Mouse (Mus musculus) intestine, embryonic 15.5 days (tissue): ENCODE results near the gene Etl4. TPM values are rescaled to one million over a fixed set of nuclear protein-coding genes. Genes with fewer than 3 reads are reported as not detected.
"Not testable (repeated sequence)": the region's sequence is repeated elsewhere in the genome, so short reads cannot be mapped to it uniquely, and the experiment has no call there.

Experiments used
- ATAC-seq: fragments of 200-750 bp; cut with Nextera tagmentation; 2 replicates; pipeline ENCODE4 v1.8.0; 2017; ENCODE audit warnings: moderate TSS enrichment, moderate library complexity
- H3K27ac ChIP-seq: fragments of 300-500 bp; sonication (generic); 2 replicates; pipeline ENCODE4 v1.5.1; 2015; ENCODE audit warnings: mild to moderate bottlenecking, inconsistent platforms
- H3K27me3 ChIP-seq: fragments of 300-500 bp; sonication (generic); replicated peaks from 2 replicates; pipeline ENCODE4 v1.6.1; 2015; ENCODE audit warnings: inconsistent platforms
- H3K36me3 ChIP-seq: fragments of 300-500 bp; sonication (generic); 2 replicates; pipeline ENCODE4 v1.6.1; 2015; ENCODE audit warnings: inconsistent platforms
- H3K4me1 ChIP-seq: fragments of 300-500 bp; sonication (generic); replicated peaks from 2 replicates; pipeline ENCODE4 v1.6.1; 2015; ENCODE audit warnings: inconsistent platforms
- H3K4me2 ChIP-seq: fragments of 300-500 bp; sonication (generic); replicated peaks from 2 replicates; pipeline ENCODE4 v1.6.1; 2015; ENCODE audit warnings: mild to moderate bottlenecking, inconsistent platforms
- H3K4me3 ChIP-seq: fragments of 300-500 bp; sonication (generic); replicated peaks from 2 replicates; pipeline ENCODE4 v1.5.1; 2015; ENCODE audit warnings: inconsistent platforms
- H3K9ac ChIP-seq: fragments of 300-500 bp; sonication (generic); 2 replicates; pipeline ENCODE4 v1.6.1; 2015; ENCODE audit warnings: inconsistent platforms
- H3K9me3 ChIP-seq: fragments of 300-500 bp; sonication (generic); 2 replicates; pipeline ENCODE4 v1.6.1; 2016; ENCODE audit warnings: inconsistent platforms
- WGBS: fragments of 180-500 bp; shearing (Covaris S2); methylation state at CpG from one replicate; pipeline ENCODE4 v1.1.7; 2015; 5-methylcytosine and 5-hydroxymethylcytosine counted together
- polyA plus RNA-seq: library from polyadenylated mRNA; unstranded; fragments of >200 nt; fragmentation: Nextera tagmentation; extraction: Ambion mirVana; gene quantifications from 2 replicates; pipeline ENCODE4 v1.2.1, GENCODE M21; 2015

Gene Etl4
- polyA plus RNA-seq, 1 experiment from 2014 or later = 32.8 TPM

DNA sequence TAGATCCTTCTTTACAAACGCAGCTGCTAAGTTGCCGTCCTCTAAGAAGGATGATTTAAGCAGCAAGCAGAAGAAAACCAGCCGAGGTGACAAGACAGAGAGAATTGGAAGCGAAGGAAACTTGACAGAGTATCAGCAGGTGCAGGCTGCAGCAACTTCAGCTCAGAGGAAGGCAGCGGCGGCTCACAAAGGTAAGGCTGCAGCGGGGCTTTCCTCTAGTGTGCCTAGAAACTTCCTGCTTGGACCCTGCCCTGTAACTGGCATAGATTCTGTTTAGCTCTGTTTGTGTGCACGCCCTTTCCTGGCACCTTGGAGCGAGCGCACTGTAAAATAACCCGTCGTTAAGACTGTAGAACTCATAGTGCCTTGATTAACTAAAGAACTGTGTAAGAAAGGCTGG, 430.3 kb downstream of the Etl4 start:
- Histone ChIP-seq H3K4me3 (peak overlapping the region; percentile 19; the same call in 1 of the 2 replicates), H3K27ac (no peak overlapping the region), H3K4me1 (0 out of 2 replicates have a peak, but pooled peaks cover 3% of the 10 kb centered on the region), H3K9me3 (no peaks in the 10 kb centered on the region), H3K27me3 (no peaks in the 10 kb centered on the region), H3K9ac (no peak overlapping the region), H3K36me3 (no peaks in the 10 kb centered on the region), H3K4me2 (peak overlapping the region; percentile 48)
- WGBS = 16% methylated on average over 12 of the region's 12 CpGs
- peak; percentile 95 for ATAC-seq

DNA sequence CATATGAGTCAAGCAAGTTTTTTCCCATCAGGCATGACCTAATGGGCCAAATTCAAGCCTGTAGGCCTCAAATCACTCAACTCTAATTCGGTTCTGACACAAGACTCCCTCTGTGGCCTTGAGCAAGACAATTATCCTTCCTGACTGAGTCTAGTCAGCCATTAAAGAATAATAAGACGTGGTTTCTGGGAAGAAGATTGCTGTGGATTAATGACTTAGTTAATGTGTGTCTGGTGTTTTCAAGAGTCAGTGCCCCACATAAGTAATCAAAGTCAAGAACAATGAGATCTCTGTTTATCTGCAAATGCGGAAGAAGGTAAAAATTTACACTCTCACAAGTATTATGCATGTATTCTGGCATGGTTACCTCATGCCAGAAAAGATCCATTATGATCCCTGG, 437.3 kb downstream of the Etl4 start:
- Histone ChIP-seq H3K27ac (no peak overlapping the region), H3K9ac (no peak overlapping the region), H3K4me1 (no peaks in the 10 kb centered on the region), H3K27me3 (no peaks in the 10 kb centered on the region), H3K4me2 (no peak overlapping the region), H3K36me3 (no peaks in the 10 kb centered on the region), H3K4me3 (no peak overlapping the region), H3K9me3 (no peaks in the 10 kb centered on the region)
- 52% methylated on average over 3 of the region's 3 CpGs for WGBS
- no peak for ATAC-seq

GRCm38 (mm10) chr2:20349268-20349667, 439.7 kb downstream of the Etl4 start:
- Histone ChIP-seq H3K4me1 (no peaks in the 10 kb centered on the region), H3K4me3 (no peak overlapping the region), H3K27ac (no peak overlapping the region), H3K9ac (no peak overlapping the region), H3K36me3 (no peaks in the 10 kb centered on the region), H3K27me3 (no peaks in the 10 kb centered on the region), H3K4me2 (no peak overlapping the region), H3K9me3 (no peaks in the 10 kb centered on the region)
- no peak for ATAC-seq
- 66% methylated on average over 5 of the region's 5 CpGs for WGBS

DNA sequence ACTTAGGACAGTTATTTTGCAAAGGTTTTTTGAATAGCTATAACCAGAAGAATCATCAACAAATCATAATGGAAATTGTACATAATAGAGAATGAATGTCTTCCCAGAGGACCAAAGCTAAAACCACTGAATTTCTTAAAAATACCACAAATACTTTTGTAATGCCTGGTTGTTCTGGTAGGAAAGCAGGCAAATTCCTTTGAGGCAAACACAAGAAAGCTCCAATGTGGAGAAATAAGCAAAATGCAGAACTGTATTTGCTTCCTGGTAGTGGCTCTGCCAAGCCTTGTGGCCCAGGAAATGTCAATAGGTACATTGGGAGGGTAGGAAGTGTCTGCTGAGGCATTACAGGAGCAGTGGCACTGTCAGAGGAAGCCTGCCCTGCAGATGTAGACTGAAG, 443.2 kb downstream of the Etl4 start:
- Histone ChIP-seq H3K9ac (no peak overlapping the region), H3K9me3 (no peaks in the 10 kb centered on the region), H3K27ac (no peak overlapping the region), H3K4me3 (no peak overlapping the region), H3K4me1 (no peaks in the 10 kb centered on the region), H3K36me3 (no peaks in the 10 kb centered on the region), H3K4me2 (no peak overlapping the region), H3K27me3 (no peaks in the 10 kb centered on the region)
- ATAC-seq = no peak

- no peak overlapping the region for H3K4me2 ChIP-seq
- H3K9me3 ChIP-seq = no peaks in the 10 kb centered on the region
- ATAC-seq = no peak
- WGBS = 65% methylated on average over 2 of the region's 2 CpGs
- no peak overlapping the region for H3K4me3 ChIP-seq
- no peak overlapping the region for H3K27ac ChIP-seq
- no peaks in the 10 kb centered on the region for H3K36me3 ChIP-seq
- no peak overlapping the region for H3K9ac ChIP-seq
- no peaks in the 10 kb centered on the region for H3K4me1 ChIP-seq
- H3K27me3 ChIP-seq = no peaks in the 10 kb centered on the region
Observed at GRCm38 (mm10) chr2:20377026-20377425, 467.4 kb downstream of the Etl4 start.

DNA sequence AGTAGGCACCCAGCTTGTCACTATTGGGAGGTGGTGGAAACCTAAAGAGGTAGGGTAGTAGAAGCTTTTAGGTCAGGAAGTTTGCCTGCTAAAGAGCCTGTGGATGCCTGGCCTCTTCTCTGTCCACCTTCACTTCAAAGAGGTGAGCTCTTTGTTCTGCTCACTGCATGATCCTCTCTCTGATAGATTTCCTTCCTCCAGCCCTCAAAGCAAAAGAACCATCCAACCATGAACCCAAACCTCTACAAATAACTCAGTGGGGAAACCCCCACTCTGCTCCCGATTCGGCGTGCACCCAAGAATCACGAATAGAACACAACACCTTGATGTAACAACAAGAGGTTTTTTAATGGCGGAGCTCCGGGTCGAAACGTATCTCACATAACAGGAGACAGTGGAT, 471.3 kb downstream of the Etl4 start:
- not testable (repeated sequence) for H3K4me2 ChIP-seq, H3K4me1 ChIP-seq, H3K4me3 ChIP-seq, H3K27ac ChIP-seq, H3K36me3 ChIP-seq, H3K27me3 ChIP-seq, ATAC-seq, H3K9ac ChIP-seq, H3K9me3 ChIP-seq
- WGBS = 93% methylated on average over 4 of the region's 8 CpGs

DNA sequence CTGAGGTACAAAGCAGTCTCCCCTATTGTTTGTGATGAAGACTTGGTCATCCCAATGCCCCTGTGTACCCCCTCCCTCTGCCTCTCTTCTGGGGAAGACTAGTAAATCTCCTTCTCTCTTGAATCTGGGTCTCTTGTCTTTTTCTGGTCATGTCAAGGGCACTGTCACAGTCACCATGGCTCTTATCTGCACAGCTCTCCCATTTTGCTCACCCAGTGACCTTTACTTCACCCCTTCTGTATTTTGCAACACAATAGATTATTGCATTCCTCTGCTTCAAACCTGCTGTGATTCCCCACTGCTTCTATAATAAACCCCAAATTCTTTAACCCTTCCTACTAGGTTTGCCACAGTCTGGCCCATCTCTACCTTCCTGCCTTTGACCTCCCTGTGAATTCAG, 484.5 kb downstream of the Etl4 start:
- Histone ChIP-seq H3K9ac (no peak overlapping the region), H3K4me2 (no peak overlapping the region)
- no peak for ATAC-seq

DNA sequence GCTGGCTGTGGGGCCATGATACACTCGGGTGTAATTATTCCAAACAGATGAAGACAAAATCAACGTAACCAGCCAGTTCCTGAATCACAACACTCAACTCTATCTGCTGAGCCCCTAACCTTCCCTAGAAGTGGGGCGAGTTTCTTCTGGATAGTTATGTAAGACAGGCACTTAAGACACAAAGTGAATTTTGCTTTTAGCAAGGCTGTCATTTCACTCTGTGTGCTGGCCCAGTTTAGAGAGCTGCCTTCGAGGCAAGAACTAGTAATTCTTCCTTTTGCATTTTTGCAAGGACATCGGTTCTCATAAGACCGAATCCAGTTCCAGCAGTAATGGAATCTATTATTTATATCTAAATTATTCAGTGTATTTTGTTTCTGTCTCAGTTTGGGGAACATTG, 487.4 kb downstream of the Etl4 start:
- Histone ChIP-seq H3K4me2 (no peak overlapping the region), H3K9ac (no peak overlapping the region), H3K27me3 (no peaks in the 10 kb centered on the region), H3K36me3 (no peaks in the 10 kb centered on the region), H3K4me3 (no peak overlapping the region), H3K4me1 (no peaks in the 10 kb centered on the region), H3K9me3 (no peaks in the 10 kb centered on the region), H3K27ac (no peak overlapping the region)
- 82% methylated on average over 6 of the region's 6 CpGs for WGBS
- no peak for ATAC-seq

More for the DNA sequence above, 484.5 kb downstream of the Etl4 start:
- Histone ChIP-seq H3K27me3 (no peaks in the 10 kb centered on the region), H3K4me3 (no peak overlapping the region), H3K9me3 (no peaks in the 10 kb centered on the region), H3K4me1 (no peaks in the 10 kb centered on the region), H3K27ac (no peak overlapping the region), H3K36me3 (no peaks in the 10 kb centered on the region)

- H3K4me2 ChIP-seq = no peak overlapping the region
- H3K4me3 ChIP-seq = no peak overlapping the region
- H3K36me3 ChIP-seq = no peaks in the 10 kb centered on the region
- H3K27ac ChIP-seq = no peak overlapping the region
- H3K9me3 ChIP-seq = no peaks in the 10 kb centered on the region
- H3K27me3 ChIP-seq = no peaks in the 10 kb centered on the region
- H3K9ac ChIP-seq = no peak overlapping the region
- no peaks in the 10 kb centered on the region for H3K4me1 ChIP-seq
- no peak for ATAC-seq
- 55% methylated on average over 3 of the region's 3 CpGs for WGBS
Observed at GRCm38 (mm10) chr2:20400556-20400955, 491.0 kb downstream of the Etl4 start.

GRCm38 (mm10) chr2:20404395-20404794, 494.8 kb downstream of the Etl4 start:
- no peaks in the 10 kb centered on the region for H3K27me3 ChIP-seq
- no peaks in the 10 kb centered on the region for H3K4me1 ChIP-seq
- H3K27ac ChIP-seq = no peak overlapping the region
- H3K9me3 ChIP-seq = no peaks in the 10 kb centered on the region
- H3K9ac ChIP-seq = no peak overlapping the region
- no peaks in the 10 kb centered on the region for H3K36me3 ChIP-seq
- no peak overlapping the region for H3K4me2 ChIP-seq
- ATAC-seq = no peak
- H3K4me3 ChIP-seq = no peak overlapping the region
- 32% methylated on average over 1 of the region's 1 CpGs for WGBS

DNA sequence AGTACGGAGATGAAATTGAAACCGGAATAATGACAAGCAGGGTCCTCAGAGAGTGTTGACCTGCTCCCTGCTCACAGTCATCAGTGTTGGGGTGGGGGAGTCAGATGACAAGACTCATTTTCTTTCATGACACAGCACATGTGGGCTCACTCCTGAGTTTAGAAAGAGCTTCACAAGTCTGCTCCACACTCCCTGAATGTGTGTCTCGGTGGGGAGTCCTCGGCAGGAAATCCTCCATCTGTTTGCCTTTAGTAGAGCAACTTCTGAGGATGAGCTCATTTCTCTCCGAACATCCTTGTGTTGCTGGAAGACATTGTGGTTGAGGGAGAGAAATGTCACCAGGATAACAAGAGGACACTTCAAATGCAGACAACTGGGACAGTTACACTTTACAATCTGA, 497.5 kb downstream of the Etl4 start:
- no peaks in the 10 kb centered on the region for H3K9me3 ChIP-seq
- H3K27me3 ChIP-seq = no peaks in the 10 kb centered on the region
- no peaks in the 10 kb centered on the region for H3K4me1 ChIP-seq
- H3K27ac ChIP-seq = no peak overlapping the region
- H3K36me3 ChIP-seq = no peaks in the 10 kb centered on the region
- no peak overlapping the region for H3K4me2 ChIP-seq
- H3K4me3 ChIP-seq = no peak overlapping the region
- H3K9ac ChIP-seq = no peak overlapping the region
- 56% methylated on average over 5 of the region's 5 CpGs for WGBS
- no peak for ATAC-seq

GRCm38 (mm10) chr2:20414856-20415255, 505.3 kb downstream of the Etl4 start:
- no peaks in the 10 kb centered on the region for H3K27me3 ChIP-seq
- no peaks in the 10 kb centered on the region for H3K9me3 ChIP-seq
- ATAC-seq = no peak
- 86% methylated on average over 4 of the region's 4 CpGs for WGBS
- H3K4me3 ChIP-seq = no peak overlapping the region
- H3K36me3 ChIP-seq = no peaks in the 10 kb centered on the region
- H3K9ac ChIP-seq = no peak overlapping the region
- no peak overlapping the region for H3K4me2 ChIP-seq
- H3K4me1 ChIP-seq = no peaks in the 10 kb centered on the region
- no peak overlapping the region for H3K27ac ChIP-seq

DNA sequence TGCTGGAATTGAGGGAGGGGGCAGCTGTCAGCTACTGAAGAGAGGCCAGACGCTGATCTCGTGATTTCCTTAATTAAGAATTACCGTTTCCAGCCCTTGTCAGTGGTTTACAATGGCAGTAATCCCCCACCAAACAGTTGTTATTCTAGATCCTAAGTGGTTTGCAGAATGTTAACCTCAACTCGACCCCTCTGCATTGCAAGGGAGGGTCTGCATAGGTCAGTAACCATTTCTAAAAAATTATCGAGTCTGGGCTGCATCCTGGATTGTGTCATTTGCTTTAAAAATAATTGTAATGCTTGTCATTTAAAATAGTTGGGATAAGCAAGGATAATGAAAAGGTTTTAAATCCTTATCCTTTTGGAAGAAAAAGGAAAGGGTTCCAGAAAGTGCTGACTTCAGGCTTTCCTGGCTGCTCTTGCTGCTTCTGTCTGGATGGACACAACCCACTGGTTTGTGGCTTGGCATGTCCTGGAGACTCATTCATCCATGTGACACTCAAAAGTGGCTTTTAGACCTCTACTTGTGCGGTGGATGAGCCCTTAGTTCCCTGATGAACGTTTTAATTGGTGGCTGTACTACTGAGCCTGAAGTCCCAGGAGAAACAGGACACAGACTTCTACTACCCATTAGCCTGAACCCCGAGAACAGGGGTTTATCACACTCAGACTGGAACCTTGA, 507.5 kb downstream of the Etl4 start:
- ATAC-seq = no peak
- H3K4me3 ChIP-seq = no peak overlapping the region
- 25% methylated on average over 8 of the region's 8 CpGs for WGBS
- no peaks in the 10 kb centered on the region for H3K4me1 ChIP-seq
- no peak overlapping the region for H3K9ac ChIP-seq
- no peak overlapping the region for H3K4me2 ChIP-seq
- H3K27ac ChIP-seq = no peak overlapping the region
- H3K9me3 ChIP-seq = no peaks in the 10 kb centered on the region
- no peaks in the 10 kb centered on the region for H3K27me3 ChIP-seq
- H3K36me3 ChIP-seq = no peaks in the 10 kb centered on the region
